8 mouse cellular contexts compared by ENCODE assay signal in genomic region chr16:22856773-22857172, GRCm38 (mm10). TPM values are rescaled to one million over a fixed set of nuclear protein-coding genes. Genes with fewer than 3 reads are reported as not detected.
DNase-seq lines count a peak whose midpoint lies in the region; ATAC-seq and TF ChIP-seq lines count a peak whose summit lies in the region.

No protein-coding gene starts in this region.

- WGBS in heart, embryonic 10.5 days: 10% methylated on average over 9 of the region's 9 CpGs
- 15% methylated on average over 9 of the region's 9 CpGs for WGBS in forebrain, embryonic 13.5 days
- WGBS in liver, embryonic 15.5 days (ENCODE audit: insufficient replicate concordance): 2% methylated on average over 9 of the region's 9 CpGs

- H3K4me1 ChIP-seq in heart, embryonic 10.5 days: peaks cover 12% of the 10 kb centered on the region
- H3K4me1 ChIP-seq in ES-Bruce4 (ENCODE audit: control insufficient read depth, insufficient read depth, low read length): peaks cover 1% of the 10 kb centered on the region
- H3K4me1 ChIP-seq in forebrain, embryonic 13.5 days: peaks cover 14% of the 10 kb centered on the region
- H3K4me1 ChIP-seq in liver, embryonic 15.5 days (replicated peaks): peaks cover 60% of the 10 kb centered on the region

- H3K9ac ChIP-seq in ES-Bruce4 (ENCODE audit: low read depth, poor library complexity, severe bottlenecking): peak overlapping the region; percentile 75
- H3K9ac ChIP-seq in forebrain, embryonic 13.5 days: peak overlapping the region; percentile 65
- peak overlapping the region; percentile 62 for H3K9ac ChIP-seq in liver, embryonic 15.5 days

- H3K4me3 ChIP-seq in heart, embryonic 10.5 days: peak overlapping the region; percentile 100
- peak overlapping the region; percentile 75 for H3K4me3 ChIP-seq in ES-Bruce4 (ENCODE audit: low read depth, low read length)
- H3K4me3 ChIP-seq in forebrain, embryonic 13.5 days: peak overlapping the region; percentile 82
- peak overlapping the region; percentile 79 for H3K4me3 ChIP-seq in liver, embryonic 15.5 days (replicated peaks)

- no peaks in the 10 kb centered on the region for H3K9me3 ChIP-seq in heart, embryonic 10.5 days
- H3K9me3 ChIP-seq in ES-Bruce4 (replicated peaks; ENCODE audit: control insufficient read depth, insufficient read depth, low read length, poor library complexity, severe bottlenecking): no peaks in the 10 kb centered on the region
- no peaks in the 10 kb centered on the region for H3K9me3 ChIP-seq in forebrain, embryonic 13.5 days (replicated peaks)
- H3K9me3 ChIP-seq in liver, embryonic 15.5 days (replicated peaks): no peaks in the 10 kb centered on the region

- peak overlapping the region; percentile 78 for H3K4me2 ChIP-seq in forebrain, embryonic 13.5 days
- H3K4me2 ChIP-seq in liver, embryonic 15.5 days: peak overlapping the region; percentile 83

- TF ChIP-seq POLR2A in ES-Bruce4 (IDR thresholded peaks at IDR 0.05; ENCODE audit: insufficient read depth, low read length): no peak

- no peak for TF ChIP-seq CTCF in ES-Bruce4 (IDR thresholded peaks at IDR 0.05; ENCODE audit: low read depth, low read length)

- TF ChIP-seq EP300 in ES-Bruce4 (IDR thresholded peaks at IDR 0.05; ENCODE audit: insufficient read depth, low read depth, low read length): no peak

- DNase-seq in heart, embryonic 10.5 days (ENCODE audit: low spot score): no peak
- DNase-seq in heart, adult 18-20 months: no peak
- DNase-seq in left cerebral cortex, adult 9 months (ENCODE audit: low spot score in 2 of 2): no peak
- no peak for DNase-seq in testis, postnatal 14 days (ENCODE audit: low spot score)
- no peak for DNase-seq in adrenal gland, adult 8-10 months

- H3K27me3 ChIP-seq in heart, embryonic 10.5 days (ENCODE audit: insufficient read depth, poor library complexity, severe bottlenecking): no peaks in the 10 kb centered on the region
- H3K27me3 ChIP-seq in ES-Bruce4 (ENCODE audit: control insufficient read depth, insufficient read depth, low read length, poor library complexity, severe bottlenecking): no peaks in the 10 kb centered on the region
- no peaks in the 10 kb centered on the region for H3K27me3 ChIP-seq in forebrain, embryonic 13.5 days
- no peaks in the 10 kb centered on the region for H3K27me3 ChIP-seq in liver, embryonic 15.5 days

- peak overlapping the region; percentile 88 for H3K27ac ChIP-seq in heart, embryonic 10.5 days
- H3K27ac ChIP-seq in ES-Bruce4 (ENCODE audit: insufficient read depth, low read length): no peak overlapping the region
- peak overlapping the region; percentile 63; the same call in 1 of the 2 replicates for H3K27ac ChIP-seq in forebrain, embryonic 13.5 days
- H3K27ac ChIP-seq in liver, embryonic 15.5 days (replicated peaks): peak overlapping the region; percentile 96

- H3K36me3 ChIP-seq in heart, embryonic 10.5 days: peaks cover 19% of the 10 kb centered on the region; the same call in 1 of the 2 replicates
- H3K36me3 ChIP-seq in ES-Bruce4 (ENCODE audit: control insufficient read depth, insufficient read depth, low read length, poor library complexity, severe bottlenecking): peaks cover 2% of the 10 kb centered on the region; the same call in 1 of the 2 replicates
- peaks cover 5% of the 10 kb centered on the region; the same call in 1 of the 2 replicates for H3K36me3 ChIP-seq in forebrain, embryonic 13.5 days (ENCODE audit: poor library complexity, severe bottlenecking)
- peaks cover 23% of the 10 kb centered on the region for H3K36me3 ChIP-seq in liver, embryonic 15.5 days (replicated peaks)

- no peak for ATAC-seq in forebrain, embryonic 13.5 days
- peak; percentile 14 for ATAC-seq in liver, embryonic 15.5 days (ENCODE audit: insufficient read depth)

RNA-seq across cellular contexts. Expression of gene Tbccd1, which starts 0.7 kb away (rescaled TPM):
- 24.1 and 26.1 TPM in 2 replicates for polyA plus RNA-seq in heart, embryonic 10.5 days (2016; fragmentation: Nextera tagmentation; extraction: Ambion mirVana)
- total RNA-seq in heart, adult 18-20 months (2021): 10 to 100 TPM; 12.7 to 12.8 TPM
- 20.5 and 22.0 TPM in 2 replicates for polyA plus RNA-seq in ES-Bruce4 (2011; ENCODE audit: insufficient read depth, insufficient read length, low read depth, missing spikeins)
- polyA plus RNA-seq in forebrain, embryonic 13.5 days (2015; fragmentation: Nextera tagmentation; extraction: Ambion mirVana): 26.5 and 28.6 TPM in 2 replicates
- polyA plus RNA-seq in liver, embryonic 15.5 days (2015; fragmentation: Nextera tagmentation; extraction: Ambion mirVana): 22.9 and 27.6 TPM in 2 replicates
- 10 to 100 TPM; 19.2 to 26.1 (median 23.1) TPM for total RNA-seq in adrenal gland, adult 8-10 months (2022)

RNA-seq across cellular contexts. Expression of gene Dnajb11, which starts 0.9 kb away (rescaled TPM):
- 140 and 150 TPM in 2 replicates for polyA plus RNA-seq in heart, embryonic 10.5 days (2016; fragmentation: Nextera tagmentation; extraction: Ambion mirVana)
- total RNA-seq in heart, adult 18-20 months (2021): 10 to 100 TPM; 47.1 to 50.0 TPM
- 56.5 and 59.1 TPM in 2 replicates for polyA plus RNA-seq in ES-Bruce4 (2011; ENCODE audit: insufficient read depth, insufficient read length, low read depth, missing spikeins)
- 82.1 and 83.9 TPM in 2 replicates for polyA plus RNA-seq in forebrain, embryonic 13.5 days (2015; fragmentation: Nextera tagmentation; extraction: Ambion mirVana)
- 58.3 and 60.7 TPM in 2 replicates for polyA plus RNA-seq in liver, embryonic 15.5 days (2015; fragmentation: Nextera tagmentation; extraction: Ambion mirVana)
- 10 to 100 TPM; 55.9 to 75.2 (median 64.1) TPM for total RNA-seq in adrenal gland, adult 8-10 months (2022)

RNA-seq across cellular contexts. Expression of gene Ahsg, which starts 34.3 kb away (rescaled TPM):
- polyA plus RNA-seq in heart, embryonic 10.5 days (2016; fragmentation: Nextera tagmentation; extraction: Ambion mirVana): 0.73 TPM in 1 of 2 replicates, not detected in the other
- total RNA-seq in heart, adult 18-20 months (2021): 10 to 100 TPM in 1 of 2 experiments, 1 to 10 TPM in 1; 8.4 to 13.5 TPM
- polyA plus RNA-seq in ES-Bruce4 (2011; ENCODE audit: insufficient read depth, insufficient read length, low read depth, missing spikeins): 0.81 TPM in 1 of 2 replicates, not detected in the other
- 1.5 TPM in 1 of 2 replicates, not detected in the other for polyA plus RNA-seq in forebrain, embryonic 13.5 days (2015; fragmentation: Nextera tagmentation; extraction: Ambion mirVana)
- polyA plus RNA-seq in liver, embryonic 15.5 days (2015; fragmentation: Nextera tagmentation; extraction: Ambion mirVana): 2,676 and 4,109 TPM in 2 replicates
- total RNA-seq in adrenal gland, adult 8-10 months (2022): 1 to 10 TPM; 6.1 to 8.4 (median 7.2) TPM

RNA-seq across cellular contexts. Expression of gene Crygs, which starts 45.4 kb away (rescaled TPM):
- 0.15 TPM in 1 of 2 replicates, not detected in the other for polyA plus RNA-seq in heart, embryonic 10.5 days (2016; fragmentation: Nextera tagmentation; extraction: Ambion mirVana)
- total RNA-seq in heart, adult 18-20 months (2021): not detected
- not detected in 2 replicates for polyA plus RNA-seq in ES-Bruce4 (2011; ENCODE audit: insufficient read depth, insufficient read length, low read depth, missing spikeins)
- not detected in 2 replicates for polyA plus RNA-seq in forebrain, embryonic 13.5 days (2015; fragmentation: Nextera tagmentation; extraction: Ambion mirVana)
- 0.16 and 0.22 TPM in 2 replicates for polyA plus RNA-seq in liver, embryonic 15.5 days (2015; fragmentation: Nextera tagmentation; extraction: Ambion mirVana)
- total RNA-seq in adrenal gland, adult 8-10 months (2022): not detected

Comparison
In these comparisons a context has a peak if more than half of its experiments do, and no peak if none do; other contexts are left out.
1. RNA of gene Ahsg, which starts 34.3 kb away (polyA plus RNA-seq): 2,676 to 4,109 TPM in liver, embryonic 15.5 days; 0.73 TPM in heart, embryonic 10.5 days, 0.81 TPM in ES-Bruce4 and 1.5 TPM in forebrain, embryonic 13.5 days; every median in the first group is over 1,000 times any median in the second.
2. Peak in every context shown above with its lines, with median percentiles within 50 percentile points of each other: H3K4me3 ChIP-seq and H3K9ac ChIP-seq.